Mouse (Mus musculus): ENCODE results near the gene Cmip. TPM values are rescaled to one million over a fixed set of nuclear protein-coding genes. Genes with fewer than 3 reads are reported as not detected.

Cmip gene
- polyA plus RNA-seq, 1 experiment from 2014 or later, result 9.8 TPM

- peaks cover 61% of the 10 kb centered on the region for H3K4me1 ChIP-seq
- H3K9me3 ChIP-seq, result peaks cover 9% of the 10 kb centered on the region; the same call in 1 of the 2 replicates
- DNase-seq (ENCODE audit: extremely low spot score, low spot score), result no peak
- WGBS, result 93% methylated on average over 9 of the region's 9 CpGs
- no peaks in the 10 kb centered on the region for H3K27me3 ChIP-seq (ENCODE audit: poor library complexity, severe bottlenecking)
- H3K27ac ChIP-seq, result peak overlapping the region; percentile 72; the same call in 1 of the 2 replicates
- no peak overlapping the region for H3K4me3 ChIP-seq
- H3K36me3 ChIP-seq (replicated peaks), result peaks cover 29% of the 10 kb centered on the region
These were observed 28.1 kb downstream of the Cmip start for GRCm38 (mm10) chr8:117284768-117285484.

GRCm38 (mm10) chr8:117287966-117288365 lies 31.1 kb downstream of the Cmip start:
- H3K9me3 ChIP-seq, result peaks cover 9% of the 10 kb centered on the region; the same call in 1 of the 2 replicates
- H3K4me3 ChIP-seq, result no peak overlapping the region
- H3K36me3 ChIP-seq (replicated peaks), result peaks cover 29% of the 10 kb centered on the region
- H3K27ac ChIP-seq, result no peak overlapping the region
- H3K27me3 ChIP-seq (ENCODE audit: poor library complexity, severe bottlenecking), result no peaks in the 10 kb centered on the region
- 85% methylated on average over 8 of the region's 8 CpGs for WGBS
- peaks cover 65% of the 10 kb centered on the region for H3K4me1 ChIP-seq
- no peak for DNase-seq (ENCODE audit: extremely low spot score, low spot score)

GRCm38 (mm10) chr8:117289016-117289415 lies 32.2 kb downstream of the Cmip start:
- DNase-seq (ENCODE audit: extremely low spot score, low spot score), result no peak
- Histone ChIP-seq H3K27me3 (ENCODE audit: poor library complexity, severe bottlenecking) (no peaks in the 10 kb centered on the region), H3K9me3 (peaks cover 9% of the 10 kb centered on the region; the same call in 1 of the 2 replicates), H3K4me1 (peaks cover 66% of the 10 kb centered on the region), H3K36me3 (replicated peaks) (peaks cover 29% of the 10 kb centered on the region), H3K4me3 (no peak overlapping the region), H3K27ac (no peak overlapping the region)
- 81% methylated on average over 9 of the region's 9 CpGs for WGBS

GRCm38 (mm10) chr8:117290506-117290905 lies 33.6 kb downstream of the Cmip start:
- peaks cover 6% of the 10 kb centered on the region; the same call in 1 of the 2 replicates for H3K9me3 ChIP-seq
- H3K4me3 ChIP-seq, result no peak overlapping the region
- peaks cover 72% of the 10 kb centered on the region for H3K4me1 ChIP-seq
- peaks cover 18% of the 10 kb centered on the region for H3K36me3 ChIP-seq (replicated peaks)
- H3K27ac ChIP-seq, result peak overlapping the region; percentile 30; the same call in 1 of the 2 replicates
- 70% methylated on average over 7 of the region's 7 CpGs for whole genome bisulfite sequencing
- peak; percentile 34 for DNase-seq (ENCODE audit: extremely low spot score, low spot score)
- H3K27me3 ChIP-seq (ENCODE audit: poor library complexity, severe bottlenecking), result no peaks in the 10 kb centered on the region

- Histone ChIP-seq H3K27ac (no peak overlapping the region), H3K4me3 (no peak overlapping the region), H3K9me3 (no peaks in the 10 kb centered on the region), H3K27me3 (ENCODE audit: poor library complexity, severe bottlenecking) (no peaks in the 10 kb centered on the region), H3K4me1 (peaks cover 73% of the 10 kb centered on the region), H3K36me3 (replicated peaks) (peaks cover 4% of the 10 kb centered on the region; the same call in 1 of the 2 replicates)
- peak; percentile 51 for DNase-seq (ENCODE audit: extremely low spot score, low spot score)
- 37% methylated on average over 8 of the region's 8 CpGs for WGBS
These were observed 35.4 kb downstream of the Cmip start for GRCm38 (mm10) chr8:117292262-117292661.

- H3K4me1 ChIP-seq, result peaks cover 81% of the 10 kb centered on the region
- WGBS, result 76% methylated on average over 10 of the region's 10 CpGs
- H3K27me3 ChIP-seq (ENCODE audit: poor library complexity, severe bottlenecking), result no peaks in the 10 kb centered on the region
- DNase-seq (ENCODE audit: extremely low spot score, low spot score), result no peak
- H3K9me3 ChIP-seq, result no peaks in the 10 kb centered on the region
- peak overlapping the region; percentile 2; the same call in 1 of the 2 replicates for H3K27ac ChIP-seq
- H3K4me3 ChIP-seq, result no peak overlapping the region
- H3K36me3 ChIP-seq (replicated peaks), result peaks cover 3% of the 10 kb centered on the region; the same call in 1 of the 2 replicates
These were observed 37.9 kb downstream of the Cmip start for GRCm38 (mm10) chr8:117294812-117295211.

- peaks cover 3% of the 10 kb centered on the region; the same call in 1 of the 2 replicates for H3K36me3 ChIP-seq (replicated peaks)
- 84% methylated on average over 12 of the region's 12 CpGs for WGBS
- no peaks in the 10 kb centered on the region for H3K27me3 ChIP-seq (ENCODE audit: poor library complexity, severe bottlenecking)
- DNase-seq (ENCODE audit: extremely low spot score, low spot score), result no peak
- peaks cover 78% of the 10 kb centered on the region for H3K4me1 ChIP-seq
- H3K9me3 ChIP-seq, result no peaks in the 10 kb centered on the region
- peak overlapping the region; percentile 60 for H3K27ac ChIP-seq
- H3K4me3 ChIP-seq, result no peak overlapping the region
These were observed 41.2 kb downstream of the Cmip start for GRCm38 (mm10) chr8:117297913-117298518.

- Histone ChIP-seq H3K9me3 (no peaks in the 10 kb centered on the region), H3K4me1 (peaks cover 78% of the 10 kb centered on the region), H3K36me3 (replicated peaks) (peaks cover 3% of the 10 kb centered on the region; the same call in 1 of the 2 replicates), H3K27ac (0 out of 2 replicates have a peak overlapping the region, but pooled peaks have one; percentile 20), H3K27me3 (ENCODE audit: poor library complexity, severe bottlenecking) (no peaks in the 10 kb centered on the region), H3K4me3 (no peak overlapping the region)
- 84% methylated on average over 10 of the region's 10 CpGs for WGBS
- DNase-seq (ENCODE audit: extremely low spot score, low spot score), result no peak
These were observed 42.3 kb downstream of the Cmip start for GRCm38 (mm10) chr8:117299204-117299603.

- Histone ChIP-seq H3K27ac (0 out of 2 replicates have a peak overlapping the region, but pooled peaks have one; percentile 21), H3K27me3 (ENCODE audit: poor library complexity, severe bottlenecking) (no peaks in the 10 kb centered on the region), H3K9me3 (no peaks in the 10 kb centered on the region), H3K36me3 (replicated peaks) (peaks cover 3% of the 10 kb centered on the region; the same call in 1 of the 2 replicates), H3K4me3 (no peak overlapping the region), H3K4me1 (peaks cover 77% of the 10 kb centered on the region)
- DNase-seq (ENCODE audit: extremely low spot score, low spot score), result no peak
- WGBS, result 89% methylated on average over 7 of the region's 7 CpGs
These were observed 43.3 kb downstream of the Cmip start for GRCm38 (mm10) chr8:117300188-117300587.

- H3K4me3 ChIP-seq, result no peak overlapping the region
- 79% methylated on average over 12 of the region's 12 CpGs for WGBS
- H3K27ac ChIP-seq, result 0 out of 2 replicates have a peak overlapping the region, but pooled peaks have one; percentile 26
- H3K27me3 ChIP-seq (ENCODE audit: poor library complexity, severe bottlenecking), result no peaks in the 10 kb centered on the region
- peaks cover 3% of the 10 kb centered on the region; the same call in 1 of the 2 replicates for H3K36me3 ChIP-seq (replicated peaks)
- peaks cover 80% of the 10 kb centered on the region for H3K4me1 ChIP-seq
- no peaks in the 10 kb centered on the region for H3K9me3 ChIP-seq
- DNase-seq (ENCODE audit: extremely low spot score, low spot score), result no peak
These were observed 44.7 kb downstream of the Cmip start for GRCm38 (mm10) chr8:117301457-117302041.

- DNase-seq (ENCODE audit: extremely low spot score, low spot score), result no peak
- Histone ChIP-seq H3K9me3 (no peaks in the 10 kb centered on the region), H3K27me3 (ENCODE audit: poor library complexity, severe bottlenecking) (no peaks in the 10 kb centered on the region), H3K4me3 (no peak overlapping the region), H3K36me3 (replicated peaks) (0 out of 2 replicates have a peak, but pooled peaks cover under 1% of the 10 kb centered on the region), H3K27ac (peak overlapping the region; percentile 26; the same call in 1 of the 2 replicates), H3K4me1 (peaks cover 85% of the 10 kb centered on the region)
- 83% methylated on average over 11 of the region's 11 CpGs for WGBS
These were observed 45.2 kb downstream of the Cmip start for GRCm38 (mm10) chr8:117302072-117302471.

- no peak overlapping the region for H3K4me3 ChIP-seq
- H3K27me3 ChIP-seq (ENCODE audit: poor library complexity, severe bottlenecking), result no peaks in the 10 kb centered on the region
- peak overlapping the region; percentile 53; the same call in 1 of the 2 replicates for H3K27ac ChIP-seq
- peaks cover 1% of the 10 kb centered on the region; the same call in 1 of the 2 replicates for H3K36me3 ChIP-seq (replicated peaks)
- H3K4me1 ChIP-seq, result peaks cover 89% of the 10 kb centered on the region
- H3K9me3 ChIP-seq, result no peaks in the 10 kb centered on the region
- no peak for DNase-seq (ENCODE audit: extremely low spot score, low spot score)
- WGBS, result 69% methylated on average over 9 of the region's 9 CpGs
These were observed 46.8 kb downstream of the Cmip start for GRCm38 (mm10) chr8:117303666-117304065.

Measured in forebrain, embryonic 10.5 days (tissue).